ENCODE assay signal across 8 mouse cellular contexts in the genomic region with DNA sequence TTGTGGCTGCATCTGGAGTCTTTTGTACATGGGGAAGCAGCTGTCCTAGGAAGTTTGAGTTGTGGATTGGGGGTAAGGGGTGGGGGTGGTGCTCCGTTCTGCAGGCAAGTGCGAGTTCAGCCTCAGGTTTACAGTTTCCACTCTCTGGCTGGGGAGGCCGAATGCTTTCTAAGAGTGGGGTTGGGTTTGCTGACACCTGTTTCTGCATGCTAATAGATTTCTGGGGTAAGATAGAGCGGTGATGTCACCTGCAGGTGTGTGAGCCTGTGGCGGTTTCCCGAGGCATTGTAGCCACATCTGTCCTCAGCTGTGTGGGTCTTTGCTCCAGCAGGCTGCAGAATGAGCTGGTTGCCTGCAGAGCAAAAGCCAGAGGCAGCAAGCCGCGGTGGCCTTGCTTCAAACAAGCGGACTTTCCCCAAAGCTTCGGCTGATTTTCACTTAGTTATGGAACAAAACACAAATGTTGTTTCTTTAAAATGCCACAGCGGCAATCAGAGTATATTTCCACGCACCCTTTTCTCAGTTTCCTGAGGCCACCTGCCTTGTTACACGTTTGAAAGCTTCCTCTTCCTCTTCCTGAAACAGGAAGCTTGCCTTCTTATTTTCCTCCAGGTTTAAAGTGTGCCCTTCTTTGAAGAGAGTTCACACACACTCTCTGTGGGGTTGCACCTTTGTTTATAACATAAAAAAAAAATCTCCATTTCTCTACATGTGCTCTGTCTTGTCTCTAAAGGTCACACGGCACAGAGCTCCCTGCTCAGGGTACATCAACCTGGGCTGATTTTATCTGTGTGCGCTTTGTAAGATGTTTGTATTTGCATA.
DNase-seq lines count a peak whose midpoint lies in the region; ATAC-seq lines count a peak whose summit lies in the region.

No protein-coding gene starts in this region.

- H3K4me1 ChIP-seq in kidney, embryonic 14.5 days (ENCODE audit: control insufficient read depth, insufficient read depth, low read length), result peaks cover 22% of the 10 kb centered on the region

- H3K27me3 ChIP-seq in kidney, embryonic 14.5 days (ENCODE audit: control insufficient read depth, insufficient read depth, low read length), result no peaks in the 10 kb centered on the region

- WGBS in kidney, embryonic 14.5 days, result 34% methylated on average over 15 of the region's 15 CpGs

- no peaks in the 10 kb centered on the region for H3K36me3 ChIP-seq in kidney, embryonic 14.5 days (ENCODE audit: control insufficient read depth, insufficient read depth, low read length)

- H3K4me2 ChIP-seq in kidney, embryonic 14.5 days (replicated peaks; ENCODE audit: low read depth, low read length), result no peak overlapping the region

- no peak for ATAC-seq in kidney, embryonic 14.5 days (ENCODE audit: low FRiP score, low TSS enrichment)

- no peak for DNase-seq in kidney, adult 18-20 months
- DNase-seq in T-cell, adult 2 months (ENCODE audit: low spot score), result peak; percentile 78
- DNase-seq in induced T-regulatory cell, adult 2 months (ENCODE audit: low read depth), result peak; percentile 71
- DNase-seq in spleen, postnatal 36 days (ENCODE audit: low spot score in 2 of 2), result peak; percentile 26 to 40
- no peak for DNase-seq in layer of hippocampus, adult 9-10 months (ENCODE audit: low spot score)
- DNase-seq in cerebellum, adult 9-11 months, result no peak
- DNase-seq in gastrocnemius, postnatal 4 days (ENCODE audit: low spot score in 2 of 2), result no peak

- H3K9ac ChIP-seq in kidney, embryonic 14.5 days (ENCODE audit: low read depth, low read length), result no peak overlapping the region

- peak overlapping the region; percentile 73 for H3K27ac ChIP-seq in kidney, embryonic 14.5 days (ENCODE audit: low read depth, low read length)

- no peaks in the 10 kb centered on the region for H3K9me3 ChIP-seq in kidney, embryonic 14.5 days (ENCODE audit: control insufficient read depth, low read length)

- H3K4me3 ChIP-seq in kidney, embryonic 14.5 days (ENCODE audit: low read length), result no peak overlapping the region

Comparison
In these comparisons a context has a peak if more than half of its experiments do, and no peak if none do; other contexts are left out.
1. DNase-seq: peak in T-cell, adult 2 months (single experiment), induced T-regulatory cell, adult 2 months (single experiment) and spleen, postnatal 36 days (2 of 2); none in kidney, adult 18-20 months (single experiment), layer of hippocampus, adult 9-10 months (single experiment), cerebellum, adult 9-11 months (single experiment) and gastrocnemius, postnatal 4 days (0 of 2).